Mouse (Mus musculus): ENCODE data around the gene Gadd45b. TPM values are rescaled to one million over a fixed set of nuclear protein-coding genes. Genes with fewer than 3 reads are reported as not detected.

Gene Gadd45b
- 34.5 and 39.8 TPM in 2 replicates for polyA plus RNA-seq (2014; fragmentation: Nextera tagmentation; extraction: Ambion mirVana)

- H3K4me1 ChIP-seq (ENCODE audit: control insufficient read depth in 2 of 2, insufficient read depth in 2 of 2, low read length in 2 of 2), result peaks cover 25 to 42% of the 10 kb centered on the region in 2 experiments
Measured at GRCm38 (mm10) chr10:80929299-80930226, at the start of gene Gadd45b. Gene Gadd45b, plus strand, starts transcription at chr10:80930073.

GRCm38 (mm10) chr10:80880131-80880641, 49.7 kb upstream of the Gadd45b start:
- no peaks in the 10 kb centered on the region for H3K36me3 ChIP-seq (ENCODE audit: control insufficient read depth, insufficient read depth, low read length)
- 11% methylated on average over 5 of the region's 5 CpGs for WGBS
- H3K4me1 ChIP-seq (ENCODE audit: control insufficient read depth in 2 of 2, insufficient read depth in 2 of 2, low read length in 2 of 2), result peaks cover 7 to 8% of the 10 kb centered on the region in 2 experiments
- H3K27ac ChIP-seq (replicated peaks in 1 of 2; ENCODE audit: control insufficient read depth in 1 of 2, insufficient read depth in 1 of 2, low read depth in 2 of 2, low read length in 2 of 2), result no peak overlapping the region
- H3K9ac ChIP-seq (ENCODE audit: low read length), result no peak overlapping the region
- no peaks in the 10 kb centered on the region for H3K27me3 ChIP-seq (ENCODE audit: control insufficient read depth, insufficient read depth, low read length)
- no peak for ATAC-seq (ENCODE audit: insufficient number of reproducible peaks, insufficient read depth, low FRiP score, low read depth)
- no peaks in the 10 kb centered on the region for H3K9me3 ChIP-seq (ENCODE audit: control insufficient read depth, low read length)
- no peak overlapping the region for H3K4me3 ChIP-seq (ENCODE audit: control insufficient read depth in 1 of 2, insufficient read depth in 1 of 2, low read depth in 1 of 2, low read length in 2 of 2)
- H3K4me2 ChIP-seq (ENCODE audit: low read length), result no peak overlapping the region

More at GRCm38 (mm10) chr10:80929299-80930226, at the start of gene Gadd45b:
- Histone ChIP-seq H3K27me3 (ENCODE audit: control insufficient read depth, insufficient read depth, low read length) (no peaks in the 10 kb centered on the region), H3K36me3 (ENCODE audit: control insufficient read depth, insufficient read depth, low read length) (no peaks in the 10 kb centered on the region; the same call in 1 of the 2 replicates), H3K4me3 (ENCODE audit: control insufficient read depth in 1 of 2, insufficient read depth in 1 of 2, low read depth in 1 of 2, low read length in 2 of 2) (peak within 1 kb of the TSS; percentile 85 to 90), H3K4me2 (ENCODE audit: low read length) (peak within 1 kb of the TSS; percentile 98), H3K9ac (ENCODE audit: low read length) (peak within 1 kb of the TSS; percentile 96), H3K27ac (replicated peaks in 1 of 2; ENCODE audit: control insufficient read depth in 1 of 2, insufficient read depth in 1 of 2, low read depth in 2 of 2, low read length in 2 of 2) (peak within 1 kb of the TSS; percentile 95 to 96), H3K9me3 (ENCODE audit: control insufficient read depth, low read length) (no peaks in the 10 kb centered on the region)
- peak; percentile 84 for ATAC-seq (ENCODE audit: insufficient number of reproducible peaks, insufficient read depth, low FRiP score, low read depth)
- WGBS, result under 1% methylated on average over 56 of the region's 56 CpGs

- no peak for ATAC-seq (ENCODE audit: insufficient number of reproducible peaks, insufficient read depth, low FRiP score, low read depth)
- no peaks in the 10 kb centered on the region for H3K36me3 ChIP-seq (ENCODE audit: control insufficient read depth, insufficient read depth, low read length)
- 72% methylated on average over 2 of the region's 2 CpGs for WGBS
Measured at GRCm38 (mm10) chr10:80880901-80881300, 49.0 kb upstream of the Gadd45b start.

GRCm38 (mm10) chr10:80881301-80881700, 48.6 kb upstream of the Gadd45b start:
- Histone ChIP-seq H3K36me3 (ENCODE audit: control insufficient read depth, insufficient read depth, low read length) (no peaks in the 10 kb centered on the region), H3K9ac (ENCODE audit: low read length) (no peak overlapping the region), H3K4me1 (ENCODE audit: control insufficient read depth in 2 of 2, insufficient read depth in 2 of 2, low read length in 2 of 2) (peaks cover 7 to 8% of the 10 kb centered on the region in 2 experiments), H3K4me3 (ENCODE audit: control insufficient read depth in 1 of 2, insufficient read depth in 1 of 2, low read depth in 1 of 2, low read length in 2 of 2) (no peak overlapping the region), H3K4me2 (ENCODE audit: low read length) (no peak overlapping the region), H3K9me3 (ENCODE audit: control insufficient read depth, low read length) (no peaks in the 10 kb centered on the region), H3K27me3 (ENCODE audit: control insufficient read depth, insufficient read depth, low read length) (no peaks in the 10 kb centered on the region), H3K27ac (replicated peaks in 1 of 2; ENCODE audit: control insufficient read depth in 1 of 2, insufficient read depth in 1 of 2, low read depth in 2 of 2, low read length in 2 of 2) (no peak overlapping the region)
- ATAC-seq (ENCODE audit: insufficient number of reproducible peaks, insufficient read depth, low FRiP score, low read depth), result no peak
- WGBS, result 27% methylated on average over 10 of the region's 10 CpGs

More at GRCm38 (mm10) chr10:80880901-80881300, 49.0 kb upstream of the Gadd45b start:
- Histone ChIP-seq H3K4me3 (ENCODE audit: control insufficient read depth in 1 of 2, insufficient read depth in 1 of 2, low read depth in 1 of 2, low read length in 2 of 2) (no peak overlapping the region), H3K27me3 (ENCODE audit: control insufficient read depth, insufficient read depth, low read length) (no peaks in the 10 kb centered on the region), H3K27ac (replicated peaks in 1 of 2; ENCODE audit: control insufficient read depth in 1 of 2, insufficient read depth in 1 of 2, low read depth in 2 of 2, low read length in 2 of 2) (no peak overlapping the region), H3K4me2 (ENCODE audit: low read length) (no peak overlapping the region), H3K9me3 (ENCODE audit: control insufficient read depth, low read length) (no peaks in the 10 kb centered on the region), H3K4me1 (ENCODE audit: control insufficient read depth in 2 of 2, insufficient read depth in 2 of 2, low read length in 2 of 2) (peaks cover 7 to 8% of the 10 kb centered on the region in 2 experiments), H3K9ac (ENCODE audit: low read length) (no peak overlapping the region)

GRCm38 (mm10) chr10:80887181-80887580, 42.7 kb upstream of the Gadd45b start:
- no peaks in the 10 kb centered on the region for H3K36me3 ChIP-seq (ENCODE audit: control insufficient read depth, insufficient read depth, low read length)
- H3K4me2 ChIP-seq (ENCODE audit: low read length), result no peak overlapping the region
- WGBS, result 42% methylated on average over 11 of the region's 11 CpGs
- no peak overlapping the region for H3K27ac ChIP-seq (replicated peaks in 1 of 2; ENCODE audit: control insufficient read depth in 1 of 2, insufficient read depth in 1 of 2, low read depth in 2 of 2, low read length in 2 of 2)
- peaks cover 0 to 4% of the 10 kb centered on the region in 2 experiments; a peak in 1 of 4 replicates for H3K4me1 ChIP-seq (ENCODE audit: control insufficient read depth in 2 of 2, insufficient read depth in 2 of 2, low read length in 2 of 2)
- peaks cover 31% of the 10 kb centered on the region for H3K27me3 ChIP-seq (ENCODE audit: control insufficient read depth, insufficient read depth, low read length)
- ATAC-seq (ENCODE audit: insufficient number of reproducible peaks, insufficient read depth, low FRiP score, low read depth), result no peak
- no peaks in the 10 kb centered on the region for H3K9me3 ChIP-seq (ENCODE audit: control insufficient read depth, low read length)
- no peak overlapping the region for H3K9ac ChIP-seq (ENCODE audit: low read length)
- no peak overlapping the region for H3K4me3 ChIP-seq (ENCODE audit: control insufficient read depth in 1 of 2, insufficient read depth in 1 of 2, low read depth in 1 of 2, low read length in 2 of 2)

- 84% methylated on average over 7 of the region's 7 CpGs for WGBS
- Histone ChIP-seq H3K36me3 (ENCODE audit: control insufficient read depth, insufficient read depth, low read length) (peaks cover 19% of the 10 kb centered on the region), H3K9ac (ENCODE audit: low read length) (no peak overlapping the region), H3K4me2 (ENCODE audit: low read length) (no peak overlapping the region), H3K4me1 (ENCODE audit: control insufficient read depth in 2 of 2, insufficient read depth in 2 of 2, low read length in 2 of 2) (peaks cover 6 to 19% of the 10 kb centered on the region in 2 experiments), H3K4me3 (ENCODE audit: control insufficient read depth in 1 of 2, insufficient read depth in 1 of 2, low read depth in 1 of 2, low read length in 2 of 2) (no peak overlapping the region), H3K9me3 (ENCODE audit: control insufficient read depth, low read length) (no peaks in the 10 kb centered on the region), H3K27me3 (ENCODE audit: control insufficient read depth, insufficient read depth, low read length) (peaks cover 8% of the 10 kb centered on the region; the same call in 1 of the 2 replicates), H3K27ac (replicated peaks in 1 of 2; ENCODE audit: control insufficient read depth in 1 of 2, insufficient read depth in 1 of 2, low read depth in 2 of 2, low read length in 2 of 2) (no peak overlapping the region)
- ATAC-seq (ENCODE audit: insufficient number of reproducible peaks, insufficient read depth, low FRiP score, low read depth), result no peak
Measured at GRCm38 (mm10) chr10:80895100-80895499, 34.8 kb upstream of the Gadd45b start.

- Histone ChIP-seq H3K4me1 (ENCODE audit: control insufficient read depth in 2 of 2, insufficient read depth in 2 of 2, low read length in 2 of 2) (peaks cover 6 to 19% of the 10 kb centered on the region in 2 experiments), H3K4me3 (ENCODE audit: control insufficient read depth in 1 of 2, insufficient read depth in 1 of 2, low read depth in 1 of 2, low read length in 2 of 2) (no peak overlapping the region), H3K36me3 (ENCODE audit: control insufficient read depth, insufficient read depth, low read length) (peaks cover 19% of the 10 kb centered on the region), H3K9me3 (ENCODE audit: control insufficient read depth, low read length) (no peaks in the 10 kb centered on the region), H3K27ac (replicated peaks in 1 of 2; ENCODE audit: control insufficient read depth in 1 of 2, insufficient read depth in 1 of 2, low read depth in 2 of 2, low read length in 2 of 2) (no peak overlapping the region), H3K27me3 (ENCODE audit: control insufficient read depth, insufficient read depth, low read length) (0 out of 2 replicates have a peak, but pooled peaks cover 2% of the 10 kb centered on the region), H3K4me2 (ENCODE audit: low read length) (no peak overlapping the region), H3K9ac (ENCODE audit: low read length) (no peak overlapping the region)
- WGBS, result 76% methylated on average over 6 of the region's 6 CpGs
- no peak for ATAC-seq (ENCODE audit: insufficient number of reproducible peaks, insufficient read depth, low FRiP score, low read depth)
Measured at GRCm38 (mm10) chr10:80895697-80896096, 34.2 kb upstream of the Gadd45b start.
